Mouse (Mus musculus): ENCODE measurements at regions not wholly inside any gene's neighbourhood (a gene's known extent, or its start where the extent isn't known, plus 50 kb on each side); places are given as distances from the start of the nearest gene placed in this dataset.

GRCm38 (mm10) chr8:115486904-115487303, 220.7 kb downstream of the Maf start:
- no peak for DNase-seq (ENCODE audit: extremely low spot score in 1 of 2, low spot score in 1 of 2)

GRCm38 (mm10) chr8:115481136-115481535, 226.5 kb downstream of the Maf start:
- DNase-seq (ENCODE audit: extremely low spot score in 1 of 2, low spot score in 1 of 2): no peak

DNA sequence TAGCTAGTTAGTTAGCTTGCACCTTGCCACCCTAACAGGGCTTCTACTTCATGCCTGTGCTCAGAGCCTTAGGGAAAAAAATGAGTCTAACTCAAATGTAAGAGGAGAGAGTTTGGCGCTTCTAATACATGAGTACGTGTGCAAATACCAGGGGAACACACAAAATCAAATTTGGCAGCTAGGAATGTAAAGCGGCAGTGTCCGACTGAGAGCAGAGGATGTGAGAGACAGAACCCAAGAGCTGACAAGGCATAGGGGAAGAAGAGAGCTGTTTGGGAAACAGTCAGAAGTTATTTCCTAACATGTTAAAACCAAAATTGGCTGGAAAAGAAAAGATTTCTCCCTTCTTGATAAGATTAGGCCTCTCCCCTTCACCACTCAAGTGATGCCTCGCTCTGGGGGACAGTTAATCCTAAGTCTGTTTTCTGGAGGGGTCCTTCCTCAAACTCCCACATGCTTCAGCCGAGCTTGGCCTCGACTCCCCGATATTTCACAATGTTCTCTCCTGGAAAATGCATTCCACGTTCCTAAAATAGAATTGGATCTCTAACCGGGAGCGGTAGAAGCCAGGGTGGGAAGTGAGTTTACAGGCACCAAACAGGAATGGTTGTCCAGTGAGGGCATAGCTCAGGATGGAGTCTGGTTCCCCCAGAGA, 229.1 kb downstream of the Maf start:
- no peak for DNase-seq (ENCODE audit: extremely low spot score in 1 of 2, low spot score in 1 of 2)

GRCm38 (mm10) chr8:115476071-115476470, 231.5 kb downstream of the Maf start:
- DNase-seq (ENCODE audit: extremely low spot score in 1 of 2, low spot score in 1 of 2): no peak

- DNase-seq (ENCODE audit: extremely low spot score in 1 of 2, low spot score in 1 of 2): no peak
Measured at GRCm38 (mm10) chr8:115475156-115475555, 232.4 kb downstream of the Maf start.

DNA sequence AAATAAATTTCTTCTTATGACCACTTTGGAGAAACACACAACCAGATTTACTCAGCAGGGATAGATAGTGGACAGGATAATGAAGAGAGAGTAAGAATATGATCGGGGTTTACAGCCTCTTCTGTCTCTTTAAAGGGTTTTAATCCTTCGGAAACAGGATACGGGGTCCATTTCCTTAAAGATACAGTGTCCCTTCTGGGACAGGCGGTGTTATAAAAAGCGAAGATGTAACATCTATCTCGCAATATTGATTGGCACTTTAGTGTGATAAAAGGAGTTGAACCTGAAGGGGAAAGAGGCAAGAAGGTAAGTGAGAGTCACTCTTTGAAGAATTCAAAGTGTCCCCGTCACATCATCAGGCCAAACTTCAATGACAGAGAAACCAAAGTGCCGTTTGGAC, 233.6 kb downstream of the Maf start:
- no peak for DNase-seq (ENCODE audit: extremely low spot score in 1 of 2, low spot score in 1 of 2)

GRCm38 (mm10) chr8:115466553-115466952, 241.0 kb downstream of the Maf start:
- no peak for DNase-seq (ENCODE audit: extremely low spot score in 1 of 2, low spot score in 1 of 2)

DNA sequence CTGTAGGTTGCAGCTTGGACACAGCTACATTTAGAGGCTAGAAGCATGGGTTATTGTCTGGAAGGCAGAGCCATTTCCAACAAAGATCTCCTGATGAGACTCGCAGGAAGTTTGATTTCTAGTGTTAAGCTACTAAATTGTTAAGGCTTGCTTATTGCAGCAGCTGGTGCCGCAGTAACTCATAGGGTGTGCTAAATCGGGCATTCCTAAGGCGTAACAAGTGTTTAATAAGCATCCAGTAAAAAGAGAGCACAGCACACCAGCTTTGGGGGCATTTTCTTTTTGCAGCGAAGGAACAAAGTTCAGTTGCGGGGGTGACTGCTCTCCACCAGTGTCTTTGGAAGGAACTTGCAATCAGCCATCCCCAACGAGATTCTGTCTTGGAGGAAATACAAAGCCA, 241.5 kb downstream of the Maf start:
- DNase-seq (ENCODE audit: extremely low spot score in 1 of 2, low spot score in 1 of 2): no peak

DNA sequence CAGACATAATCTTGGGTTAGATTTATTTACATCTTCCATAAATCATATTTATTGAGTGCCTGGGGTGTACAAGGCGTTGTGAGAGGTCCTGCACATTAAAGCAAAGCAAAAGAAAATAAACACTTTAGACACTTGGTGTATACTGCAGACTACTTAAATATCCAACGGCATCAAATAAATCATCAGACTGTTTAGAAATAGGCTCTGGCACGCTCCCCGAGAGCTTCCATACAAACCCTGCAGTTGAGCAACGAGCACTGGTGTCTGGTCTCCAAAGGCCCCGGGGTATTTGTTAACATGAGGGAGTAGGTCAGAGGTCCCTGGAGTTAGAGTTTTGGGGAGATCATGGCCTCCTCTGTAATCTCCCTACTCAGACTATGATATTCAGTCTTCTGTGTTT, 244.9 kb downstream of the Maf start:
- DNase-seq (ENCODE audit: extremely low spot score in 1 of 2, low spot score in 1 of 2): no peak

DNA sequence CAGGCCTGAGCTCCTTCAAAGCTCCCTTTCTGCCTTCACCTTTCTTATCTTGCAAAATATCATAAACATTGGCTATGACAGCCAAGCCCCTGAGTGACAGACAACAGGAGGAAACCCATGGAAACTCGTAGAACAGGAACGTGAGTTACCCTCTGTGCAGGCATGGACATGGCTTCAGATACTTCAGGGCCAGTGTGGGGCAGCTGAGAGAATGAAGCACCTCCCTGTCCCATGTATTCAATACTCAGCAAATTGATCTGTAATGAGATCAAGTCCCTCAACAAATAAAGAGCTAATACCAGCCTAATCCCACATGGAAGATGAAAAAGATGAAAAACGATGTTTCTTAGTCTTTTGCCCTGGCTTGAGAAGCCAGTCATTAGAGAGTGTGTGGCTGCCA, 249.5 kb downstream of the Maf start:
- DNase-seq (ENCODE audit: extremely low spot score in 1 of 2, low spot score in 1 of 2): no peak

DNA sequence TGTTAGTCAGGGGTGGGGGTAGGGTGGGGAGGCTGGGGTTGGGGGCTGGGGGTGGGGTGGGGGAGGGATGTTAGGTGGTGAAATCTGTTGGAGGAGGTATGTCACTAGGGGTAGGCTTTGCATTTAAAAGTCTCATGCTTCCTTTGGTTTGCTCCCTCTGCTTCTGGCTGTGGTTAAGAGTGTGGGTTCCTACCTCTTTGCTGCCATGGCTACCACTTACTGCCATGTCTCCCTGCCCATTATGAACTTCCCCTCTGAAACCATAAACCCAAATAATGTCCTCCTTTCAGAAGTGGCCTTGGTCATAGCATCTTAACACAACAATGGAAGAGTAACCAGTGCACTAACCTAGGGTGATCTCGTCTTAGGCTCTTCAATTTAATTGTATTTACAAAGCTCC, 256.8 kb downstream of the Maf start:
- no peak for DNase-seq (ENCODE audit: extremely low spot score in 1 of 2, low spot score in 1 of 2)

GRCm38 (mm10) chr8:115448367-115448766, 259.2 kb downstream of the Maf start:
- no peak for DNase-seq (ENCODE audit: extremely low spot score in 1 of 2, low spot score in 1 of 2)

GRCm38 (mm10) chr8:115444519-115444918, 263.1 kb downstream of the Maf start:
- DNase-seq (ENCODE audit: extremely low spot score in 1 of 2, low spot score in 1 of 2): no peak

DNA sequence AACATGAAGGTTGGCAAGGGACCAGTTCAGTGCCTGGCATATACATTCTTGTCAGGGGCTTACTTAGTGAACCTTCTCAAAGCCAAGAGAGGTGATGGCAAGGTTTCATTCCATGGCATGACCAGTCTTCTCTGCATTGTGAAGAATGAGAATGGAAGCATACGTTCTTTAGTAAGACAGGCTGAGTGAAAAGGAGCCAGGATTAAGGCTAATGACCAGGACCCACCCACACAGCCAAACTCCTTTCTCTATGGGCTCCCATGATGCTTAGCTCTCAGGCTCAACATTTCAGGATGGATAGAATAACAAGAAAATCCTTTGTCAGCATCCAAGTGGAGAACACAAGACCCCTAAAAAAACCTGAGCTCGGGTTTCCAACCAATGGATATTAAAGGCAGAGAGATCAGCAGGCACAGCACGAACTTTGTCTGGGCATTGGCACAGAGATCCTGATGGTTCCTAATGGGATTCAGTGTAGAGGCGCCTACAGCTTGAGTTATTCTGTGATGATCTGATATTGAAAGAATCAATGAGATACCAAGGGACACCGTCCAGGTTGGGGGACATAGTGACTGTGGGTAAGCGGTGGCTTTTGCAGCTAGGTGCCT, 265.5 kb downstream of the Maf start:
- DNase-seq (ENCODE audit: extremely low spot score in 1 of 2, low spot score in 1 of 2): no peak

DNA sequence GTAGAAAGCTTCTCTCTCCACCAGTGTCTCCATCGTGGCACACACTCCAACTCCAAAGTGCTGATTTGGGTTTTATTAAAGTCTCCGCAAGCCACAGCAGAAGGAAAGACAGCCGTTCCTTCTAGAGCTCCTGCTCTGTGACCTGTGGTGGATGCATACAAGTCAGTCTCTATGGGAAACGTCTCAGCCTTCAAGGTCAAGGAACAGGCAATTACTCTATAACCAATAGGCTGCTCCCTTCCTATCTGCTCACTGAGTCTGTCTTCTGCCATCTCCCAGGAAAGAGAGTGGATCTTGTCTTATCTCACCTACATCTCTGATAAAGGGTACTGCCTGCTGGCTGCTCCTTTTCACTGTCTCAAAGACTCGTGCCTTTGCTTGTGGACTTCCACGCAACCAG, 266.3 kb downstream of the Maf start:
- no peak for DNase-seq (ENCODE audit: extremely low spot score in 1 of 2, low spot score in 1 of 2)

DNA sequence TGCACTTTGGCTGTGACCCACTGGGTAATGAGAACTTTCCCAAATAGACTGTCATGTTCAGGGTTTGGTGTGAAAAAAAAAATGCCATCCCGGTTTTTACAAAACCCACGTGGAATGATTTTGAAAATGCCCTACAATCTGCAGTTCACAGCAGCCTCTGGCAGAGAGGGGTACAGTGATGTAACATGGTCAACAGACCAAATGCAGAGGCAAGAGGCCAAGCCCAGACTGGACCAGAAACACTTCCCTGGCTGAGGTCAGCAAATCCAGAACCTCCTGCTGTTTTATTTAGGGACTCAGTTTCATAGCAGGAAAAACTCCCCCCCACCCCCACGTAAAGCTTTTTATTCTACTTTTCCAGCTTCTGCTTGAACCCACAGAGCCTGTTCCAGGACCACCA, 267.4 kb downstream of the Maf start:
- DNase-seq (ENCODE audit: extremely low spot score in 1 of 2, low spot score in 1 of 2): no peak

GRCm38 (mm10) chr8:115439512-115439911, 268.1 kb downstream of the Maf start:
- no peak for DNase-seq (ENCODE audit: extremely low spot score in 1 of 2, low spot score in 1 of 2)

DNA sequence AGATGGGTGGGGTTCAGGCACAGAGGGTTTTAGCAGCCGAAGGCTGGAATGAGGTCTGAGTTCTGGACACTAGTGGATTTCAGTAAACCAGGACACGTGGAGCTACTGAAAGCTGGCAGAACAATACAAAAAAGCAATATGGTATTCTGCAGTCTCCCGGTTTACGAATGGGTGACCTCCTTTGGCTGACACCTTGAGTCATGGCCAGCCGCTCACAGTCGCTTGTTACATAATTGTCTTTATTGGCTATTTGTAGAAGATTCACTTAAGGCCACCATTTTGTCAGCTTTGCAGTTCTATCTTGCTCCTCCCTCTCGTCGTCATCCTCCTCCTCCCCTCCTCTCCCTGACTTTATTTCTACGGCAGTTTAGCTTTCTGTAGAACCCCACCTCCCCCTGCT, 269.6 kb downstream of the Maf start:
- DNase-seq (ENCODE audit: extremely low spot score in 1 of 2, low spot score in 1 of 2): no peak

- no peak for DNase-seq (ENCODE audit: extremely low spot score in 1 of 2, low spot score in 1 of 2)
Measured at GRCm38 (mm10) chr8:115436356-115436721, 271.3 kb downstream of the Maf start.

DNA sequence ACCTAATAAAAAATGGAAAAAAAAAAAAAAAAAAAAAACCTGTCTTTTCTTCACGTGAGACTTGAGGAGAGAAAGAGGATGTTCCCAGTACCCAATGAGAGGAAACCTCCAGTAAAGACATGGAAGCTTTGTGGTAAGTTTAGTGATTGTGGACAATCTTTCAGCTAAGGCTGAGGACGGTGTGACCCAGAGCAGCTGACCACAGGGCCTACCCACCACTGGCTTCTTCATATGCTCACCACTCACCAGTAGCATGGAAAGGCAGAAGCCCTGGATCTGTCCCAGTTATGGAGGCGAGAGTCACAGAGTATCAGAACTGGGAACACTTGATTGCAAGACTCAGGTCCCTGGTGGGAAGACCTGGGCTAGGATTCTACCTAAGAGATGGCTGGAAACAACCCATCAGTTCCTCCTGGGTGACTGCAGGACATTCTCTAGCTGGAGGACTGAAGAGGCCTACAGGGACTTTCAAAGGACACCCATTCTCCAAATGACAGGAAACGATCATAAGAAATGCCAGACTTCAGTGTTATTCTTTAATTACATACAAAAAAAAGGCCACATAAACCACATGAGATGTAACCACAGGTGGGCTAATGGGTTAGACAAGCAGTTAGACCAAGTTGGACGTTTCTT, 271.8 kb downstream of the Maf start:
- DNase-seq (ENCODE audit: extremely low spot score in 1 of 2, low spot score in 1 of 2): no peak

GRCm38 (mm10) chr8:115432396-115433040, 275.1 kb downstream of the Maf start:
- DNase-seq (ENCODE audit: extremely low spot score in 1 of 2, low spot score in 1 of 2): no peak

DNA sequence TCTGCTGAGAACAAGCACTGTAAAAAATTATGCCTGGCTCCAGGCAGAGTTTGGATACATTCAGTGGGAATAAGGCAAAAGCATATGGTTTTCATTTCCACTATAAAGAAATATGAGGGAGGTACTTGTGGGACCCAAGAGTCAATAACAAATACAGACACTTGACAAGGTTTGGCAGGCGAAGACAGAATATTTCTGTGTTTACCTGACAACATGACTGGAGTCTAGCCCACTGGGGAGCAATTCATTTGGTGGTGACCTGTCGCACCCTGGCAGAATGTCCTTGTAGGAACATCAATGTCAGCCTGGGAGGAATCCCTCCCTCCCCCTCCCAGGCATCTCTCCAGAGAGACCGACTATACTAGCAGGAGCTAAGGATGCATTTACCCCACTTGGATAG, 276.8 kb downstream of the Maf start:
- DNase-seq (ENCODE audit: extremely low spot score in 1 of 2, low spot score in 1 of 2): no peak

Data from layer of hippocampus, postnatal 25 days (tissue).